Mouse (Mus musculus): ENCODE measurements around the gene Plch1.

- no peak for TF ChIP-seq CTCF (IDR thresholded peaks at IDR 0.05; ENCODE audit: insufficient read depth, low read depth, low read length)
- no peak for TF ChIP-seq POLR2A (IDR thresholded peaks at IDR 0.05; ENCODE audit: insufficient read depth, low read depth, low read length)
Measured at GRCm38 (mm10) chr3:63836937-63837632, 62.2 kb downstream of the Plch1 start.

Measured in olfactory bulb, adult 2 months (tissue).